Mouse (Mus musculus): ENCODE results near the gene Rdh16f2.
"Not testable (repeated sequence)": the region's sequence is repeated elsewhere in the genome, so short reads cannot be mapped to it uniquely, and the experiment has no call there.

The Rdh16f2 gene

GRCm38 (mm10) chr10:127866232-127866631 lies at the start of gene Rdh16f2:
Rdh16f2 (plus strand) TSS chr10:127866474.
- no peak for DNase-seq (ENCODE audit: low spot score)

GRCm38 (mm10) chr10:127817268-127817910 lies 48.9 kb upstream of the Rdh16f2 start:
- not testable (repeated sequence) for DNase-seq (ENCODE audit: low spot score)

DNA sequence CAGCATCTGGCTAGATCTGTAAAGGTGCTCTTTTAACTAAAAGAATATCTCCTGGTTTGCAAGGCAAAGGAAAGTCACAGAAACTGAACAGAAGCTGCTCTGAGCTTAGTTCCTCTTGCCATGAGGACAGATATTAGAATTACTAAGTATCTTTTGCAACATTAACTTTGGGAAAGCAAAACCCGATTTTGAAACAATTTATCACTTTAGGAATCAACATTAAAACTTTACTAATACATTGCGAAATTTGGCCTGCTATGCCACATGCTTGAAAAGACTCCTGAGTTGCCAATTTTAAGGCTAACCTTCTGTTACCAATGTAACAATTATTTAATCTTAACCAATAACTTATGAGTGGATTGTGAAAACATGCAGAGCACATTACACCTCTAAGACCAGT lies 44.5 kb upstream of the Rdh16f2 start:
- DNase-seq (ENCODE audit: low spot score) = not testable (repeated sequence)

DNA sequence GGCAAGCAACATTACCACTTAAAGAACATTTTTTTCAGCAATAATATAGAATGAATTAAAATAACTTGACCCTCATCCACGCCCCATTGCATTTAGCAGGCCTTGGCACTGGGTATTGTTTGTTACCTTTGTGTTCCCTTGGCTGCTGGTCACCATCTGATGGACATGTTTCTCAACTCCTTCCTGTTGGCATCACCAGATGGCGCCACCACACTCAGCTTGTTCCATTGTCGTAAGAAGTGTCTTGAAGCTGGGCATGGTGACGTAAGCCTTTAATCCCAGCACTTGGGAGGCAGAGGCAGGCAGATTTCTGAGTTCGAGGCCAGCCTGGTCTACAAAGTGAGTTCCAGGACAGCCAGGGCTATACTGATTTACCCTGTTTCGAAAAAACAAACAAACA lies 40.9 kb upstream of the Rdh16f2 start:
- peak; percentile 35 for DNase-seq (ENCODE audit: low spot score)

DNA sequence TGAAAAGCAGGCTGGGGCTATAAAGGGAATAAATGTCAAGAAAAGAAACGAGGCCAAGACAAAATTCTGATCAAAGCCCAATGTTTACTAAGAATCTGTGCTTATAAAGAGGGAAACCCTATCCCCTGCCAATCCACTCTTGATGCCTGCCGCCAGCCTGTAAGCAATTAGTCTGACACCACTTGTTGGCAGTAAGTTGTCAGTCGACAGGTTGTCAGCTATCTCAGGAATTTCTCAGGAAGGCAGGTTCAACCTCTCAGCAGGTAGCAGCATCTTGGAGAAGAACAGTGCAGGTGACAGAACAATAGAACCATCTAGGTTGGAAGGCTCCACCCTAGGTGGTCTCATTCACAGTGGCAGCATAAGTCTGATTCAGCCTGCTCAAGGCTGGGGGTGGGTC lies 37.2 kb upstream of the Rdh16f2 start:
- DNase-seq (ENCODE audit: low spot score) = no peak

- not testable (repeated sequence) for DNase-seq (ENCODE audit: low spot score)
These were observed 32.1 kb upstream of the Rdh16f2 start for GRCm38 (mm10) chr10:127834186-127834585.

DNA sequence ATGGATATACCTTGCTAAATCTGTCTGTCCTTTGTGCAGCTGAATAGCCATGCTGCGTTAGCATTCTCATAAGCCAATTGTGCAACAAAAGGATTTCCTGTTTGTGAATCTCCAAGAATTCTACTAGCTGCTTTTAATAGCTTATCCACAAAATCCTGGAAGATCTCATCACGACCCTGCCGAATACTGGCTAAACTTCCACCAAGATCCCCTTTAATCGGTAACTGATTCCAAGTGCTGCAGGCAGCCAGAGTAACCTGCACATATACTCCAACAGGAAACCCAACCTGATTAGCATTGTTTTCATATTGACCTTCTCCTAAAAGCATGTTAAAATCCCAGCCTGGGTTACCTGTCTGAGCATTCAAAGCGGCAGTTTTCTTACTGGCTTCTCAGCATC lies 31.0 kb upstream of the Rdh16f2 start:
- no peak for DNase-seq (ENCODE audit: low spot score)

DNA sequence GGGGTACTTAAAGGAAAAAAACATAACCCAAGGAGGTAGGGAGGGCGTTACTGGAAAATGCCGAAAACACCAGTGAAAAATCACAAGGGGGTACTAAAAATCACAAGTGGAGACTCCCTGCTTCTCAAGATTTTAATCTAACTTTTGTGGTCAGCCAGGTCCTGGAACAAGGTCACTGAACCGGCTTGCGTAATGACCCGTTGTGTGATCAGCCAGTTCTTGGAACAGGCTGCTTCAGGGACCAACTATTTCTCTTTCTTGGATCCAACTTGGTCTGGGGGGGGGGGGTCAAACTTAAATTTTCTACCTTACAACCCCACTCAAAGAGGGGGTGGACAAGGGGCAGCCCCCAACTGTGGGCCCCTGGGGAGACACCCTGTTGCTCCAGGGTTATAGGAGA lies 28.5 kb upstream of the Rdh16f2 start:
- DNase-seq (ENCODE audit: low spot score) = not testable (repeated sequence)

DNA sequence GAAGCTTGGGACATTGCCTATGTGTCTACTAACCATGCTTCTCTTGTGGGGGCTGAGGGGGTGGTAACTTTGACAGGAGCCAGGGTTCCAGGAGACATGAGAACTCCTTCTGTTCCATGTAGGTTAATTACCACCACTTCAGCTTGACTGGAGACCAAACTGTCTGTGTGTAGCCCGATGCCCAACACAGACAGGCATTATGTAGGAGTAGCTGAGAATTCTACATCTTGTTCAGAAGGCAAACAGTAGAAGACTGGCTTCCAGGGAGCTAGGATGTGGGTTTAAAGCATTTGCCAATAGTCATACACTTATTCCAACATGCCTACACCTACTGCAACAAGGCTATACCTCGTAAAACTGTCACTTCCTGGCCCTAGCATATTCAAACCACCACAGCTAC lies 27.7 kb upstream of the Rdh16f2 start:
- no peak for DNase-seq (ENCODE audit: low spot score)

- no peak for DNase-seq (ENCODE audit: low spot score)
These were observed 25.5 kb upstream of the Rdh16f2 start for GRCm38 (mm10) chr10:127840776-127841175.

- DNase-seq (ENCODE audit: low spot score) = not testable (repeated sequence)
These were observed 20.3 kb upstream of the Rdh16f2 start for GRCm38 (mm10) chr10:127845945-127846344.

DNA sequence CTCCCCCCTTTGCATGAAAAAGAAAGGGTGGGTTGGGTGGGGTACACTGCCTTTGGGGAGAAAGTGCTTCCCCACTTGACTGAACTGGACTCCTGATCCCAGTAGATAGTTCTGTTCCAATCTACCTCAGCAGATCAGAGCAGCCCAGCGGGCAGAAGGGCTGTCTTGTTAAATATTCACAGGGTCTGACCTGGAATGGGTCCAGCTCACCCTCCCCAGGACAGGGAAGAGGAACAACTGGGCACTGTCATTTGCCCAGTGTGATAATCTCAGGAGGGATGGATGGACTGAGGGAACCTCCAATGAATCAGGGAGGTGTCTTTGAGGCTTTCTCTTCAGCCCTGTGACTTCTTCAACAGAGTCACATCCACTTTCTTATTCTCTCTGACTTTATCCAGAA lies 18.2 kb upstream of the Rdh16f2 start:
- DNase-seq (ENCODE audit: low spot score) = no peak

DNA sequence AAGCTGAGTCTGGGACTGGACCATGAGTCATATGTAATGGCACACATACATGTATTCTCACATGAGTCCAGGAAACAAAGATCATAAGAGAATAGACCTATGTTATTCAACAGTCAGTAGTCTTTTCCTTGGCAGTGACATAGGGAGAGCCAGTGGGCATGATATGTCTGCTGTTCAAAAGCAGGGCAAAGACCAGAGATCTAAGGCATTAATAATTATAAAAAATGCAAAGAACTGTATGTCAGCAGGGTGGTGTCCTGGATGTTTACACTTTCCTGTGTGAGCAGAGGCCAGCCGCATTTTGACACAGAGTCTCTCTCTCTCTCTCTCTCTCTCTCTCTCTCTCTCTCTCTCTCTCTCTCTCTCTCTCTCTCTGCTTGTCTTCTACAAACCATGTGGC lies 16.6 kb upstream of the Rdh16f2 start, which contains the start of gene Rdh19:
Gene Rdh19, plus strand, starts transcription at position 301 of the 400 bp plus-strand sequence.
- DNase-seq (ENCODE audit: low spot score) = no peak

DNA sequence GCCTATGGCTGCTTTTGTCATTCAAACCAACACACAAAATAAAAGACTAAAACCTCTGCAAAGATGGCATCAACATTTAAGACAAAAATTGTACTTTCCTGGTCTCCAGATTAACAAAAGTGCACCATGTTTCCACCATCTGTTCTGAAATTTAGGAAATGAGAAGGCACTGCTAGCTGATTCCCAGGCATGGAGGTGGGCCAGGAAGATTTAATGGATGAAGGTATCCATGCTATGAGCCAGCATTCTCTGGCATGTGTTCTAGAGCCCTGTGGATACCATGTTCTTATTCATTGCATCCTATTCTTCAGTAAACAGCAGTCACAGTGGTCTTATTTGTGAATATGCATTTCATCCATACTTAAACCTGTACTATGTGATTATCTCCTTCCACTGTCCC lies 9.9 kb upstream of the Rdh16f2 start:
- DNase-seq (ENCODE audit: low spot score) = no peak

DNA sequence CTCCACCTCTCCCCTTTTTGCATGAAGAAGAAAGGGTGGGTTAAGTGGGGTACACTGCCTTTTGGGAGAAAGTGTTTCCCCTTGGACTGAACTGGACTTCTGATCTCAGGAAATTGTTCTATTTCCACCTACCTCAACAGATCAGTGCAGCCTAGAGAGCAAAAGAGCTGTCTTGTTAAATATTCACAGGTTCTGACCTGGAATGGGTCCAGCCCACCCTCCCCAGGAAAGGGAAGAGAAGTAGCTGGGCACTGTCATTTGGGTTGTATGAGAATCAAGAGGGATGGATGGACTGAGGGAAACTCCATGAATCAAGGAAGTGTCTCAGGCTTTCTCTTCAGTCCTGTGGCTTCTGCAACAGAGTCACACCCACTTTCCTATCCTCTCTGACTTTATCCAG lies 1.3 kb upstream of the Rdh16f2 start:
- DNase-seq (ENCODE audit: low spot score) = no peak

DNA sequence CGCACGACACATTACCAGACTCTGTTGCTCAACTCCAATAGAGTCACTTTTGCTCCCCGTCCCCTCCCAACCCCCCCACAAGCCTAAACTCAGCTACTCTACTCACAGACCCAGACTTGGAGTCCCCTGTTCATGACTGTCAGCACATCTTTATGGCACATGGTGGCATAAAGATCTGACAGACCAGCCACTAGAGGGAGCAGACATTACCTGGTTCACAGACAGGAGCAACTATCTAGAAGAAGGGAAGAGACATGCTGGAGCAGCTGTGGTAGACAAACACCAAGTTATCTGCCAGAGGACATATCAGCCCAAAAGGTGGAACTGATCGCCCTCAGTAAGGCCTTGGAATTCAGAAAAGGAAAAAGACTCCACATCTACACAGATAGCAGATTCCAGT lies 6.2 kb downstream of the Rdh16f2 start:
- DNase-seq (ENCODE audit: low spot score) = peak; percentile 28

- no peak for DNase-seq (ENCODE audit: low spot score)
These were observed 11.4 kb downstream of the Rdh16f2 start for GRCm38 (mm10) chr10:127877681-127878080.

DNA sequence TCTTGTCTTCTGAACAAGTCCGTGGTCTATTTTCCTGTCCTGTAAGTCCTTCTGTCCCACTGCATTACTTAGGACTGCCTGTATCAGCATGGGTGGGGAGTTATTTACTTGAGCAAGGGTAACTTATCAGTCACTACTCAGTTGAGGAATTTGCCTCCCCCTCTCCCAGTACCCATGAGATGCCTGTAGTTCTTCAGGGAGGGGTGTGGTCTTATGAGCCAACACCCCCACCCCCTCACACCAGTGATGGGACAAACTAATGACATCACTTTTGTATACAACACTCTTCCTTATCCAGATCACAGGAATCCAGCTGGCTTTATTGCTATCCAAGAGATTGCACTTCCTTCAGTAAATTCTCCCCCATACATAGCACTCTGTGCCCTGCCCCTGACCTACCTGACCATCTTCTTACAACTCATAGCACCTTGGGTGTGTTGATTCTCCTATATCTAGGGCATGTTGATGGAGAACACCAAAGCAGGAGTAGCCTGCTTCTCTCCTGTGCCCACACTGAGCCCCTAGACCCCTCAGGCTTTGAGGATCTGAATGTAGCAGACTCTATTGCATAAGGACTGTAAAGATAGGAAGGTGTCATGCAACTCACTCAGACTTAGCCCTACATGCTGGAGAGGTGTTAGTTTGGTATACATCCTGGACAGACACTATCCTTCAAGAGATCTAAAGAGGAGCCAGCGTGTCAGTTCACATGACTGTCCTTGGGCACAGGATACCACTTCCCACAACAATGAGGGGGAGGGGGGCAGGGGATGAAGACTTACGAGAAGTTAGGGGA lies 12.2 kb downstream of the Rdh16f2 start:
- DNase-seq (ENCODE audit: low spot score) = no peak

DNA sequence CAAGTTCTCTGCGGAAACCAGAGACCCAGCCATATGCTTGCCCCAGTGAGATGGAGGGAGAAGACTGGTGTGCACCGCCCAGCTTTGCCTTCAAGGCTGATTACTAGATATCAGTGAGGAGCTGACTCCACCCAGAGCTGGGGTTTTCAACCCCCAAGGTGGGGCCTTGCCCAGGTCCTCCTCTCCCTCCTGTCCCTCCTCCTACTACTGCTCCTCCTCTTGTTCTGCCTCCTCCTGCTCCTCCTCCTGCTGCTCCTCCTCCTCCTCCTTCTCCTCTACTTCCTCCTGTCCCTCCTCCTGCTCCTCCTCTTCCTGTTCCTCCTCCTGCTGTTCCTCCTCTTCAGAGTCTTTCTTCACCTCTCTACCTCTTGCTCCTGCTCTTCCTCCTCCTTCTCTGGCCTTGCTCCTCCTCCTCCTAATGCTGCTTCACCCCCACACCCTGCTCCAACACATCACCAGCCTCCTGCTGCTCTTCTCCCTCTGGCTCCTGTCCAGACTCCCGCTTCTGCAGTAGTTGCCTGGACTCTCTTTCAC lies 12.9 kb downstream of the Rdh16f2 start:
- no peak for DNase-seq (ENCODE audit: low spot score)

- no peak for DNase-seq (ENCODE audit: low spot score)
These were observed 14.8 kb downstream of the Rdh16f2 start for GRCm38 (mm10) chr10:127881041-127881440.

GRCm38 (mm10) chr10:127886551-127886950 lies 20.3 kb downstream of the Rdh16f2 start:
- DNase-seq (ENCODE audit: low spot score) = no peak

GRCm38 (mm10) chr10:127886971-127887370 lies 20.7 kb downstream of the Rdh16f2 start:
- DNase-seq (ENCODE audit: low spot score) = no peak

GRCm38 (mm10) chr10:127888605-127889004 lies 22.3 kb downstream of the Rdh16f2 start, which contains the start of gene Rdh7:
Rdh7 (minus strand) TSS chr10:127888817.
- no peak for DNase-seq (ENCODE audit: low spot score)

Data from embryo, embryonic 10 days (tissue).